Mouse (Mus musculus) erythroid progenitor cell, adult 5-6 weeks (primary cell): Measurements from ENCODE around the gene Pnpla2. TPM values are rescaled to one million over a fixed set of nuclear protein-coding genes. Genes with fewer than 3 reads are reported as not detected.
A peak's percentile ranks its signal among the peaks of the same experiment; 100 is the strongest.

Experiments
- ATAC-seq: replicated peaks from 2 replicates; pipeline ENCODE4 v1.8.0; 2016; ENCODE audit warnings: moderate number of reproducible peaks, mild to moderate bottlenecking, moderate TSS enrichment, inconsistent platforms; ENCODE audit not compliant: poor library complexity, low FRiP score, severe bottlenecking
- total RNA-seq, 2 experiments: library from RNA; stranded (forward) in 1 of 2; stranded (reverse) in 1 of 2; fragments of 150-400 nt in 1 of 2; fragments of 186-747, 209-891 nt in 1 of 2; gene quantifications; 2 replicates each; pipeline versions ENCODE4 v1.2.3 to v1.2.4; 2015 to 2017; ENCODE audit warnings: low replicate concordance in 2 of 2

Pnpla2 gene
- total RNA-seq, 2 experiments from 2014 or later: 4.2 to 14.7 TPM

DNA sequence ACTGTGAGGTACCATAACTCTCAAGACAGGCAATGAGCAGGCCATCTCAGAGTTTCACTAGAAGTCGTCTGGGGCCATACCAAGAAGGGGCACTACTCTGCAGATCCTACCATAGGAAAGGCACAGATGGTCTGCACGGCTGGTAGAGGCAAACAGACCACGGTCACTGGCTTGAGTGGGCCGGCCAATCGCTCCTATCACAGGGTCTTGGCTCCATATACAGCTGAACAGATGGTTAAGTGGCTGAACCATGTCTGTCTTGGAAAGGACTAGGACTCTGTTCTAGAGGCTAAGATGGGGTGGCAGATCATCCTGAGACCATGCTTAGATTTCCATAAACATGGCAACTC is 47.5 kb downstream of the Pnpla2 start:
- no peak for ATAC-seq

- peak; percentile 50 for ATAC-seq
Observed at GRCm38 (mm10) chr7:141506278-141506677, 51.3 kb downstream of the Pnpla2 start.

- no peak for ATAC-seq
Observed at GRCm38 (mm10) chr7:141508160-141508559, 53.2 kb downstream of the Pnpla2 start.

- no peak for ATAC-seq
Observed at GRCm38 (mm10) chr7:141510196-141510595, 55.2 kb downstream of the Pnpla2 start.

Other genes starting within 250 kb of the Pnpla2 start
- 1.8 TPM in 1 of 2 replicates, not detected in the other for gene Lmntd2, start 241.1 kb upstream of the Pnpla2 start, total RNA-seq (2015; ENCODE audit: low replicate concordance)
- 2.2 TPM in 1 of 2 replicates, not detected in the other for gene Lmntd2, start 241.1 kb upstream of the Pnpla2 start, total RNA-seq (2017; ENCODE audit: low replicate concordance)
- 33.1 and 33.9 TPM in 2 replicates for gene Rassf7, start 239.3 kb upstream of the Pnpla2 start, total RNA-seq (2015; ENCODE audit: low replicate concordance)
- 10.9 and 13.4 TPM in 2 replicates for gene Rassf7, start 239.3 kb upstream of the Pnpla2 start, total RNA-seq (2017; ENCODE audit: low replicate concordance)
- gene Phrf1, start 226.4 kb upstream of the Pnpla2 start, total RNA-seq (2015; ENCODE audit: low replicate concordance): 80.1 and 114 TPM in 2 replicates
- gene Phrf1, start 226.4 kb upstream of the Pnpla2 start, total RNA-seq (2017; ENCODE audit: low replicate concordance): 63.5 and 90.0 TPM in 2 replicates
- 52.8 and 81.4 TPM in 2 replicates for gene Irf7, start 188.7 kb upstream of the Pnpla2 start, total RNA-seq (2015; ENCODE audit: low replicate concordance)
- 68.6 and 76.5 TPM in 2 replicates for gene Irf7, start 188.7 kb upstream of the Pnpla2 start, total RNA-seq (2017; ENCODE audit: low replicate concordance)
- not detected in 2 replicates for gene Cdhr5, start 178.4 kb upstream of the Pnpla2 start, total RNA-seq (2015; ENCODE audit: low replicate concordance)
- gene Cdhr5, start 178.4 kb upstream of the Pnpla2 start, total RNA-seq (2017; ENCODE audit: low replicate concordance): not detected in 2 replicates
- gene Sct, start 176.1 kb upstream of the Pnpla2 start, total RNA-seq (2015; ENCODE audit: low replicate concordance): not detected in 2 replicates
- not detected in 2 replicates for gene Sct, start 176.1 kb upstream of the Pnpla2 start, total RNA-seq (2017; ENCODE audit: low replicate concordance)
- not detected in 2 replicates for gene Drd4, start 163.2 kb upstream of the Pnpla2 start, total RNA-seq (2015; ENCODE audit: low replicate concordance)
- gene Drd4, start 163.2 kb upstream of the Pnpla2 start, total RNA-seq (2017; ENCODE audit: low replicate concordance): not detected in 2 replicates
- 46.5 and 55.8 TPM in 2 replicates for gene Deaf1, start 127.5 kb upstream of the Pnpla2 start, total RNA-seq (2015; ENCODE audit: low replicate concordance)
- gene Deaf1, start 127.5 kb upstream of the Pnpla2 start, total RNA-seq (2017; ENCODE audit: low replicate concordance): 26.2 and 40.8 TPM in 2 replicates
- gene Tmem80, start 127.5 kb upstream of the Pnpla2 start, total RNA-seq (2015; ENCODE audit: low replicate concordance): 13.4 and 26.7 TPM in 2 replicates
- gene Tmem80, start 127.5 kb upstream of the Pnpla2 start, total RNA-seq (2017; ENCODE audit: low replicate concordance): 8.3 and 8.6 TPM in 2 replicates
- not detected in 2 replicates for gene Eps8l2, start 116.3 kb upstream of the Pnpla2 start, total RNA-seq (2015; ENCODE audit: low replicate concordance)
- gene Eps8l2, start 116.3 kb upstream of the Pnpla2 start, total RNA-seq (2017; ENCODE audit: low replicate concordance): 1.4 TPM in 1 of 2 replicates, not detected in the other
- 108 and 138 TPM in 2 replicates for gene Taldo1, start 63.0 kb upstream of the Pnpla2 start, total RNA-seq (2015; ENCODE audit: low replicate concordance)
- gene Taldo1, start 63.0 kb upstream of the Pnpla2 start, total RNA-seq (2017; ENCODE audit: low replicate concordance): 354 and 496 TPM in 2 replicates
- gene Gatd1, start 41.1 kb upstream of the Pnpla2 start, total RNA-seq (2015; ENCODE audit: low replicate concordance): 3.4 and 14.4 TPM in 2 replicates
- 4.4 and 9.2 TPM in 2 replicates for gene Gatd1, start 41.1 kb upstream of the Pnpla2 start, total RNA-seq (2017; ENCODE audit: low replicate concordance)
- gene Cend1, start 25.7 kb upstream of the Pnpla2 start, total RNA-seq (2015; ENCODE audit: low replicate concordance): not detected in 2 replicates
- not detected in 2 replicates for gene Cend1, start 25.7 kb upstream of the Pnpla2 start, total RNA-seq (2017; ENCODE audit: low replicate concordance)
- gene Slc25a22, start 17.3 kb upstream of the Pnpla2 start, total RNA-seq (2015; ENCODE audit: low replicate concordance): 28.5 and 37.3 TPM in 2 replicates
- 1.4 and 7.1 TPM in 2 replicates for gene Slc25a22, start 17.3 kb upstream of the Pnpla2 start, total RNA-seq (2017; ENCODE audit: low replicate concordance)
- 34.2 and 34.4 TPM in 2 replicates for gene Pidd1, start 11.2 kb upstream of the Pnpla2 start, total RNA-seq (2015; ENCODE audit: low replicate concordance)
- 14.0 and 19.1 TPM in 2 replicates for gene Pidd1, start 11.2 kb upstream of the Pnpla2 start, total RNA-seq (2017; ENCODE audit: low replicate concordance)
- gene Rplp2, start 7.8 kb upstream of the Pnpla2 start, total RNA-seq (2015; ENCODE audit: low replicate concordance): 970 and 1,246 TPM in 2 replicates
- gene Rplp2, start 7.8 kb upstream of the Pnpla2 start, total RNA-seq (2017; ENCODE audit: low replicate concordance): 1,462 and 2,252 TPM in 2 replicates
- gene Cracr2b, start 5.9 kb downstream of the Pnpla2 start, total RNA-seq (2015; ENCODE audit: low replicate concordance): not detected in 2 replicates
- 3.3 TPM in 1 of 2 replicates, not detected in the other for gene Cracr2b, start 5.9 kb downstream of the Pnpla2 start, total RNA-seq (2017; ENCODE audit: low replicate concordance)
- 16.6 and 20.1 TPM in 2 replicates for gene Cd151, start 12.2 kb downstream of the Pnpla2 start, total RNA-seq (2015; ENCODE audit: low replicate concordance)
- gene Cd151, start 12.2 kb downstream of the Pnpla2 start, total RNA-seq (2017; ENCODE audit: low replicate concordance): 24.1 and 30.7 TPM in 2 replicates
- gene Polr2l, start 19.9 kb downstream of the Pnpla2 start, total RNA-seq (2015; ENCODE audit: low replicate concordance): 6.7 and 15.5 TPM in 2 replicates
- 14.4 and 14.9 TPM in 2 replicates for gene Polr2l, start 19.9 kb downstream of the Pnpla2 start, total RNA-seq (2017; ENCODE audit: low replicate concordance)
- gene Tspan4, start 20.0 kb downstream of the Pnpla2 start, total RNA-seq (2015; ENCODE audit: low replicate concordance): 1.8 and 3.8 TPM in 2 replicates
- 2.2 and 8.0 TPM in 2 replicates for gene Tspan4, start 20.0 kb downstream of the Pnpla2 start, total RNA-seq (2017; ENCODE audit: low replicate concordance)
- 4.6 and 6.8 TPM in 2 replicates for gene Chid1, start 84.7 kb downstream of the Pnpla2 start, total RNA-seq (2015; ENCODE audit: low replicate concordance)
- gene Chid1, start 84.7 kb downstream of the Pnpla2 start, total RNA-seq (2017; ENCODE audit: low replicate concordance): 6.8 and 10.8 TPM in 2 replicates
- 71.7 and 96.2 TPM in 2 replicates for gene Ap2a2, start 107.0 kb downstream of the Pnpla2 start, total RNA-seq (2015; ENCODE audit: low replicate concordance)
- gene Ap2a2, start 107.0 kb downstream of the Pnpla2 start, total RNA-seq (2017; ENCODE audit: low replicate concordance): 108 and 150 TPM in 2 replicates
- not detected in 2 replicates for gene Muc6, start 200.1 kb downstream of the Pnpla2 start, total RNA-seq (2015; ENCODE audit: low replicate concordance)
- gene Muc6, start 200.1 kb downstream of the Pnpla2 start, total RNA-seq (2017; ENCODE audit: low replicate concordance): under 0.01 TPM in 1 of 2 replicates, not detected in the other
- gene Muc2, start 235.1 kb downstream of the Pnpla2 start, total RNA-seq (2015; ENCODE audit: low replicate concordance): 9.4 and 93.1 TPM in 2 replicates
- gene Muc2, start 235.1 kb downstream of the Pnpla2 start, total RNA-seq (2017; ENCODE audit: low replicate concordance): 2.0 TPM in 1 of 2 replicates, not detected in the other